In genomic region chr17:44617741-44618140, GRCm38 (mm10) we compare ENCODE assay signal across 8 mouse cellular contexts.
DNase-seq lines count a peak whose midpoint lies in the region; ATAC-seq and TF ChIP-seq lines count a peak whose summit lies in the region.

No protein-coding gene starts in this region.

- no peak for TF ChIP-seq EP300 in stomach, postnatal 0 days (optimal IDR thresholded peaks at IDR 0.05)

- 67% methylated on average over 2 of the region's 2 CpGs for WGBS in kidney, embryonic 14.5 days
- WGBS in intestine, embryonic 15.5 days = 35% methylated on average over 2 of the region's 2 CpGs
- WGBS in stomach, postnatal 0 days = 25% methylated on average over 2 of the region's 2 CpGs

- 0 out of 2 replicates have a peak overlapping the region, but pooled peaks have one; percentile 41 for H3K4me2 ChIP-seq in kidney, embryonic 14.5 days (replicated peaks; ENCODE audit: low read depth, low read length)
- H3K4me2 ChIP-seq in intestine, embryonic 15.5 days (replicated peaks) = no peak overlapping the region
- no peak overlapping the region for H3K4me2 ChIP-seq in stomach, postnatal 0 days (replicated peaks; ENCODE audit: low read depth)

- H3K36me3 ChIP-seq in kidney, embryonic 14.5 days (ENCODE audit: control insufficient read depth, insufficient read depth, low read length) = no peaks in the 10 kb centered on the region
- no peaks in the 10 kb centered on the region for H3K36me3 ChIP-seq in intestine, embryonic 15.5 days
- no peaks in the 10 kb centered on the region for H3K36me3 ChIP-seq in stomach, postnatal 0 days (ENCODE audit: control insufficient read depth, insufficient read depth, low read length)

- H3K27ac ChIP-seq in kidney, embryonic 14.5 days (ENCODE audit: low read depth, low read length) = no peak overlapping the region
- H3K27ac ChIP-seq in intestine, embryonic 15.5 days = peak overlapping the region; percentile 51
- peak overlapping the region; percentile 46; the same call in 1 of the 2 replicates for H3K27ac ChIP-seq in stomach, postnatal 0 days (replicated peaks)

- DNase-seq in kidney, adult 9 months = no peak
- DNase-seq in urinary bladder, postnatal 14 days (ENCODE audit: low spot score) = peak; percentile 24
- no peak for DNase-seq in urinary bladder, postnatal 10 days (ENCODE audit: low spot score)
- peak; percentile 39 for DNase-seq in stomach, postnatal 0 days (ENCODE audit: low spot score)
- DNase-seq in spleen, adult 12 weeks (ENCODE audit: low spot score) = no peak
- DNase-seq in yolk sac, embryonic 10.5 days (ENCODE audit: low spot score) = no peak

- no peak overlapping the region for H3K9ac ChIP-seq in kidney, embryonic 14.5 days (ENCODE audit: low read depth, low read length)
- H3K9ac ChIP-seq in intestine, embryonic 15.5 days = no peak overlapping the region
- H3K9ac ChIP-seq in stomach, postnatal 0 days (ENCODE audit: low read length) = no peak overlapping the region

- no peak for TF ChIP-seq CTCF in stomach, postnatal 0 days (IDR thresholded peaks at IDR 0.05; ENCODE audit: low read depth)

- no peaks in the 10 kb centered on the region for H3K27me3 ChIP-seq in kidney, embryonic 14.5 days (ENCODE audit: control insufficient read depth, insufficient read depth, low read length)
- H3K27me3 ChIP-seq in intestine, embryonic 15.5 days (replicated peaks) = no peaks in the 10 kb centered on the region
- H3K27me3 ChIP-seq in stomach, postnatal 0 days (ENCODE audit: control insufficient read depth, insufficient read depth, low read length) = no peaks in the 10 kb centered on the region

- no peaks in the 10 kb centered on the region for H3K9me3 ChIP-seq in kidney, embryonic 14.5 days (ENCODE audit: control insufficient read depth, low read length)
- H3K9me3 ChIP-seq in intestine, embryonic 15.5 days = no peaks in the 10 kb centered on the region
- H3K9me3 ChIP-seq in stomach, postnatal 0 days (ENCODE audit: control insufficient read depth, low read length) = no peaks in the 10 kb centered on the region

- peaks cover 8% of the 10 kb centered on the region; the same call in 1 of the 2 replicates for H3K4me1 ChIP-seq in kidney, embryonic 14.5 days (ENCODE audit: control insufficient read depth, insufficient read depth, low read length)
- H3K4me1 ChIP-seq in intestine, embryonic 15.5 days (replicated peaks) = no peaks in the 10 kb centered on the region
- no peaks in the 10 kb centered on the region for H3K4me1 ChIP-seq in stomach, postnatal 0 days (replicated peaks; ENCODE audit: control insufficient read depth, insufficient read depth)

- H3K4me3 ChIP-seq in kidney, embryonic 14.5 days (ENCODE audit: low read length) = no peak overlapping the region
- no peak overlapping the region for H3K4me3 ChIP-seq in intestine, embryonic 15.5 days (replicated peaks)
- no peak overlapping the region for H3K4me3 ChIP-seq in stomach, postnatal 0 days (ENCODE audit: low read depth, low read length)

- ATAC-seq in kidney, embryonic 14.5 days (ENCODE audit: low FRiP score, low TSS enrichment) = no peak; the same call in 1 of the 2 replicates
- no peak for ATAC-seq in intestine, embryonic 15.5 days
- peak; percentile 66 for ATAC-seq in stomach, postnatal 0 days (ENCODE audit: low FRiP score, low TSS enrichment)

Comparison
In these comparisons a context has a peak if more than half of its experiments do, and no peak if none do; other contexts are left out.
1. DNase-seq: peak in urinary bladder, postnatal 14 days (single experiment) and stomach, postnatal 0 days (single experiment); none in kidney, adult 9 months (single experiment), urinary bladder, postnatal 10 days (single experiment), spleen, adult 12 weeks (single experiment) and yolk sac, embryonic 10.5 days (single experiment).